ENCODE assay signal across 8 mouse cellular contexts in the genomic region with DNA sequence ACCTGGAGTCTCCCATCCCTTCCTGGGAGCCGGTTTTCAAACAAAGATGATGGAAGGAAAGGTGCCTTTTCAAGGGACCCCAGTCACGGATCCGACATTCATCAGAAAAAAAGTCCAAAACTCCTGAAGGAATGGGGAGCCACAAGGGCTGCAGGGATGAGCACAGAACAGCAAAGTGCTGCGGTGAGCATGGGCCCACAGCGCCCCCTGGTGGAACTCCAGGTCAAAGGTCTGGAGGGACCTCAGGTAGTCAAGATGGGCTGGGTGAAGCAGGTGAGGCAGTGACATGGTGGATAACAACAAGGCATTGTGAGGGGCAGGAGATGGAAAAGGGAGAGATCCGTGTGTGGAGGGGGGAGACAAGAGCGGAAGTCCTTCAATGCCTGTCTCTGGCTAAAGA. TPM values are rescaled to one million over a fixed set of nuclear protein-coding genes. Genes with fewer than 3 reads are reported as not detected.
DNase-seq lines count a peak whose midpoint lies in the region; ATAC-seq and TF ChIP-seq lines count a peak whose summit lies in the region.

No protein-coding gene starts in this region.

- TF ChIP-seq CTCF in intestine, postnatal 0 days (IDR thresholded peaks at IDR 0.05; ENCODE audit: low read depth): peak; percentile 99

- H3K4me3 ChIP-seq in intestine, postnatal 0 days (ENCODE audit: low read depth, low read length): no peak overlapping the region
- no peak overlapping the region for H3K4me3 ChIP-seq in limb, embryonic 14.5 days (replicated peaks; ENCODE audit: low read length)
- no peak overlapping the region for H3K4me3 ChIP-seq in stomach, embryonic 16.5 days (replicated peaks; ENCODE audit: low read length)

- WGBS in intestine, postnatal 0 days: 7% methylated on average over 7 of the region's 7 CpGs
- WGBS in limb, embryonic 14.5 days: 8% methylated on average over 7 of the region's 7 CpGs
- WGBS in stomach, embryonic 16.5 days: 8% methylated on average over 7 of the region's 7 CpGs

- DNase-seq in left cerebral cortex, adult 18-20 months (ENCODE audit: low spot score in 2 of 2): peak; percentile 81 to 87
- no peak for DNase-seq in left cerebral cortex, adult 11 months (ENCODE audit: low spot score)
- DNase-seq in cerebellum, adult 9-11 months: peak; percentile 71
- DNase-seq in frontal cortex, postnatal 25 days (ENCODE audit: low spot score in 2 of 2): peak; percentile 71 to 72
- peak; percentile 68 for DNase-seq in limb, embryonic 14.5 days (ENCODE audit: low spot score)
- DNase-seq in natural killer cell, adult 2 months (ENCODE audit: low spot score in 2 of 2): peak; percentile 45 to 70

- H3K36me3 ChIP-seq in intestine, postnatal 0 days (ENCODE audit: control insufficient read depth, insufficient read depth): no peaks in the 10 kb centered on the region; the same call in 1 of the 2 replicates
- H3K36me3 ChIP-seq in limb, embryonic 14.5 days (ENCODE audit: control insufficient read depth, insufficient read depth, low read length): peaks cover 50% of the 10 kb centered on the region
- H3K36me3 ChIP-seq in stomach, embryonic 16.5 days (ENCODE audit: control insufficient read depth, insufficient read depth, low read length): no peaks in the 10 kb centered on the region

- H3K4me1 ChIP-seq in intestine, postnatal 0 days (replicated peaks; ENCODE audit: control insufficient read depth, insufficient read depth, low read length): no peaks in the 10 kb centered on the region
- no peaks in the 10 kb centered on the region; the same call in 1 of the 2 replicates for H3K4me1 ChIP-seq in limb, embryonic 14.5 days (ENCODE audit: control insufficient read depth, insufficient read depth, low read length)
- H3K4me1 ChIP-seq in stomach, embryonic 16.5 days (ENCODE audit: control insufficient read depth, insufficient read depth, low read length): no peaks in the 10 kb centered on the region

- TF ChIP-seq POLR2A in limb, embryonic 14.5 days (IDR thresholded peaks at IDR 0.05; ENCODE audit: borderline replicate concordance, extremely low read depth, insufficient read depth, insufficient read length): peak; percentile 16; the same call in 1 of the 2 replicates

- no peak overlapping the region for H3K9ac ChIP-seq in intestine, postnatal 0 days (ENCODE audit: low read depth, low read length)
- H3K9ac ChIP-seq in limb, embryonic 14.5 days (ENCODE audit: low read depth, low read length, severe bottlenecking): no peak overlapping the region
- H3K9ac ChIP-seq in stomach, embryonic 16.5 days (ENCODE audit: low read length): no peak overlapping the region

- no peaks in the 10 kb centered on the region for H3K27me3 ChIP-seq in intestine, postnatal 0 days (replicated peaks; ENCODE audit: control insufficient read depth, insufficient read depth, low read length)
- H3K27me3 ChIP-seq in limb, embryonic 14.5 days (ENCODE audit: control insufficient read depth, insufficient read depth, low read length): no peaks in the 10 kb centered on the region
- H3K27me3 ChIP-seq in stomach, embryonic 16.5 days (ENCODE audit: control insufficient read depth, insufficient read depth, low read length): no peaks in the 10 kb centered on the region

- H3K27ac ChIP-seq in intestine, postnatal 0 days (ENCODE audit: low read depth, low read length): no peak overlapping the region
- no peak overlapping the region for H3K27ac ChIP-seq in limb, embryonic 14.5 days (replicated peaks; ENCODE audit: low read depth, low read length)
- no peak overlapping the region for H3K27ac ChIP-seq in stomach, embryonic 16.5 days (ENCODE audit: low read length)

- no peak overlapping the region for H3K4me2 ChIP-seq in intestine, postnatal 0 days (replicated peaks; ENCODE audit: low read depth)
- no peak overlapping the region for H3K4me2 ChIP-seq in limb, embryonic 14.5 days (replicated peaks; ENCODE audit: low read depth, low read length, severe bottlenecking)
- no peak overlapping the region for H3K4me2 ChIP-seq in stomach, embryonic 16.5 days (ENCODE audit: low read depth, low read length)

- no peaks in the 10 kb centered on the region for H3K9me3 ChIP-seq in intestine, postnatal 0 days (ENCODE audit: control insufficient read depth)
- H3K9me3 ChIP-seq in limb, embryonic 14.5 days (ENCODE audit: control insufficient read depth, low read length): no peaks in the 10 kb centered on the region
- H3K9me3 ChIP-seq in stomach, embryonic 16.5 days (replicated peaks; ENCODE audit: control insufficient read depth, low read length): no peaks in the 10 kb centered on the region

- ATAC-seq in intestine, postnatal 0 days: no peak
- ATAC-seq in limb, embryonic 14.5 days (ENCODE audit: low FRiP score, low read depth): peak; percentile 50; the same call in 1 of the 2 replicates
- peak; percentile 35; the same call in 1 of the 2 replicates for ATAC-seq in stomach, embryonic 16.5 days (ENCODE audit: insufficient read depth, low FRiP score)

RNA-seq across cellular contexts. Expression of a gene that starts 24.9 kb away (rescaled TPM):
- 1 to 10 TPM; 3.2 to 3.8 TPM for total RNA-seq in left cerebral cortex, adult 18-20 months (2021)
- polyA plus RNA-seq in intestine, postnatal 0 days (2015; fragmentation: Nextera tagmentation; extraction: Ambion mirVana): 0.76 and 0.82 TPM in 2 replicates
- 19.2 and 28.5 TPM in 2 replicates for polyA plus RNA-seq in limb, embryonic 14.5 days (2012; rRNA removed)
- 12.7 and 15.5 TPM in 2 replicates for polyA plus RNA-seq in limb, embryonic 14.5 days (2014; fragmentation: Nextera tagmentation; extraction: Ambion mirVana)
- polyA plus RNA-seq in stomach, embryonic 16.5 days (2015; fragmentation: Nextera tagmentation; extraction: Ambion mirVana): 4.7 and 5.4 TPM in 2 replicates

RNA-seq across cellular contexts. Expression of a gene that starts 53.8 kb away (rescaled TPM):
- not detected for total RNA-seq in left cerebral cortex, adult 18-20 months (2021)
- polyA plus RNA-seq in intestine, postnatal 0 days (2015; fragmentation: Nextera tagmentation; extraction: Ambion mirVana): not detected in 2 replicates
- 0.03 TPM in 2 replicates for polyA plus RNA-seq in limb, embryonic 14.5 days (2012; rRNA removed)
- polyA plus RNA-seq in limb, embryonic 14.5 days (2014; fragmentation: Nextera tagmentation; extraction: Ambion mirVana): not detected in 2 replicates
- polyA plus RNA-seq in stomach, embryonic 16.5 days (2015; fragmentation: Nextera tagmentation; extraction: Ambion mirVana): not detected in 2 replicates

RNA-seq across cellular contexts. Expression of a gene that starts 57.9 kb away (rescaled TPM):
- 10 to 100 TPM; 10.7 to 10.8 TPM for total RNA-seq in left cerebral cortex, adult 18-20 months (2021)
- 40.0 and 40.4 TPM in 2 replicates for polyA plus RNA-seq in intestine, postnatal 0 days (2015; fragmentation: Nextera tagmentation; extraction: Ambion mirVana)
- 12.1 and 14.8 TPM in 2 replicates for polyA plus RNA-seq in limb, embryonic 14.5 days (2012; rRNA removed)
- 6.7 and 6.9 TPM in 2 replicates for polyA plus RNA-seq in limb, embryonic 14.5 days (2014; fragmentation: Nextera tagmentation; extraction: Ambion mirVana)
- polyA plus RNA-seq in stomach, embryonic 16.5 days (2015; fragmentation: Nextera tagmentation; extraction: Ambion mirVana): 123 and 133 TPM in 2 replicates
